Mouse (Mus musculus): ENCODE results near the gene Hcfc1.

Hcfc1 gene

GRCm38 (mm10) chrX:73966248-73967176 is at the start of gene Hcfc1:
Gene Hcfc1 (minus strand): TSS chrX:73966357.
- in situ Hi-C loops (cut with MboI, MseI): no loop called here

DNA sequence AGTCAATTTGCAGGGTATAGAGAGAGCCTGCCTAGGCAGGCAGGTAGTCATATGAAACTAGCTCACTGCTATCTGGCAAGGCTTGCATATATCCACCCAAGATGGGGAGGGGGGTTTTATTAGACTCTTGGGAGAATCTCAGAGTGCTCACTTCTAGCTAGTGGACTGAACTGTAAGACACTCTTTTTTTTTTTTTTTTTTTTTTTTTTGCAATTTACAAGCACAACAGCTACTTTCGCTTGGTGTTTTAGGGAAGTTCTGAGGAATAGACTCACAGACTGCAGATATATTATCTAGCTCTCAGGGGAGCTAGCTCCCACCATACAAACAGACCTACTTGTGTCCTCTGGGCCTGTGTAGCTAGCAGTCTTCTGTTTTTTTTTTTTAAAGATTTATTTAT is 48.4 kb upstream of the Hcfc1 start:
- in situ Hi-C loops (cut with MboI, MseI): no loop called here

DNA sequence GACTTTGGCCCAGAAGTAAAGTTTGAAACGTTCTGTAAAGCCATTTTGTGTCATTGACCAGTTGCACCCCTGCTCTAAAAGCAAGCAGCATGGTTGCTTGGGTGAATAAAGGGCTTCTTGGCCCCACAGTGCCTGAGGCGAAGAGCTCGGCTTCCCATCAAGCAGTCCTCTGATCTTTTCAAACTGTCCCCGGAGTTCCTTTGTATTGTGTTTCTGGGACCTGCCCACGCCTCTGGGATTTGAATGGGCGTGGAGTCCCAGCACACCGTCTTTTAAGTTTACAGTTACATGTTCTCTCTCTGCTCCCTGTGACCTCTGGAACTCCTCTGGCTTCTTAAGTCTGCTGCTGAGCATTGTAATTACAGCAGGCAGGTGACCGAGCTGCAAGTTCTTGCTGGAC is 41.9 kb upstream of the Hcfc1 start:
- in situ Hi-C loops (cut with MboI, MseI): no loop called here

DNA sequence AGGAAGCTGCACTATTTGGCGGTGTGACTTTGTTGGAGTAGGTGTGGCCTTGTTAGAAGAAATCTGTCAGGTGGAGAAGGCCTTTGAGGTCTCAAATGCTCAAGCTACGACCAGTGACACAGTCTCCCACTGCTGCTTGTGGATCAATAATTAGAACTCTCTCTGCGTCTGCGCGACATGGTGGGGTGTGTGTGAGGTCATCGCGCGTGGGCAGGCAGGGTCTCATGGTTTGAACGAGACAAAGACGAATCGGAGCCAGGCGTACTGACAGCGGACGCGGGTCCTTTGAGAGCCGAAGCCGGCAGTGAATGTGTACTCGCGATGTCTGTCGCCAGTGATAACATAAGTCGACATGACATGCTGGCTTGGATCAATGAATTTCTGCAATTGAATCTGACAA is 40.2 kb upstream of the Hcfc1 start:
- in situ Hi-C loops (cut with MboI, MseI): no loop called here

DNA sequence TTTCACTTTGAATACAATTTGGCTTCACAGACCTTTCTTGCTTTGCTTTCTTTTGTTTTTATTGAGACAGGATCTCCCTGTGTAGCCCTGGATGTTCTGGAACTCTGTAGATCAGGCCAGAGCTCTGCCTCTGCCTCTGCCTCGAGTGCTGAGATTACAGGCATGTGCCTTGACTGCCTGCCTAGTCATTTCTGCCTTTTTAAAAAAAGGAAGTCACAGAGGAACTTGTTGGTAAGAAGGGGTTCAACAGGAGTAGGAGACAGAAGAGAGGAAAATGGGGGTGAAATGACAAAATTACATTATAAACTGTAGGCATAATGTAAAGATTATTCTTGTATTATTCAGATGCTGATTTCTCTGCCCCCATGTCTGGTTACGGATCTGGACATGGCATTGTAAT is 37.5 kb upstream of the Hcfc1 start:
- in situ Hi-C loops (cut with MboI, MseI): no loop called here

DNA sequence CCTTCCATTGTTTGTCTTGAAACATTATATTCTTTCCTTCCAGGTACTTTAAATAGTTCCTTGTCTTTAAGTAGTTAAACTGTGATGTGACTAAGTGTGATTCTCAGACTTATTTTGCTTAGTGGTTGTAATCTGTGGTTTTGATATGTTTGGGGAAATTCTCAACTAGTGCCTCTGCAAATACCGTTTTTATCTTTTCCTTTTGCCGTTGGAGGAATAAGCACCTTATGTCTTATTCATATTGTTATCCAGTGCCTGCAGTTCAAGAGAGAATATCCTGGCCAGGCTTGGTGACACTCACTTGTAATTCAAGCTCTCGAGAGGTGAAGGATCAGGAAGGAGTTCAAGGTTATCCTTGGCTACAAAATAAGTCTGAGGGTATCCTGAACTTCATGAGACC is 34.9 kb upstream of the Hcfc1 start:
- in situ Hi-C loops (cut with MboI, MseI): no loop called here

GRCm38 (mm10) chrX:73998911-73999869 is 33.0 kb upstream of the Hcfc1 start:
- in situ Hi-C loops (cut with MboI, MseI): no loop called here

DNA sequence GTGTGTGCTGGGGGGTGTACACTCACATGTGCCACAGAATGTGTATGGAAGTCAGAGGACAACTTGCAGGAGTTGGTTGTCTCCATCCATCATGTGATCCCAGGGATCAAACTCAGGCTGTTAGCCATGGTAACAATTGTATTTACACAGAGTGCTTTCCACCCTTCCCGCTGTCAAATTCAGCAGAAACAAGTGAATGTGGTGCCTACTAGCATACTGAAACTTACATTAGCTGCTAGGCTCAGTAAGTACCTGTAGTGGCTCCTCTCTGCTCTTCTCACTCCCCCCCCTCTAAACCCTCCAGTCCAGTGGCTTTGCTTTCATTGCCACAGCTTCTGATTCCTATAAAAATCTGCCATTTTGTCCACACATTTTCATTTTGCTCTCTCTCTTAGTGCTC is 11.6 kb upstream of the Hcfc1 start:
- in situ Hi-C loops (cut with MboI, MseI): no loop called here

DNA sequence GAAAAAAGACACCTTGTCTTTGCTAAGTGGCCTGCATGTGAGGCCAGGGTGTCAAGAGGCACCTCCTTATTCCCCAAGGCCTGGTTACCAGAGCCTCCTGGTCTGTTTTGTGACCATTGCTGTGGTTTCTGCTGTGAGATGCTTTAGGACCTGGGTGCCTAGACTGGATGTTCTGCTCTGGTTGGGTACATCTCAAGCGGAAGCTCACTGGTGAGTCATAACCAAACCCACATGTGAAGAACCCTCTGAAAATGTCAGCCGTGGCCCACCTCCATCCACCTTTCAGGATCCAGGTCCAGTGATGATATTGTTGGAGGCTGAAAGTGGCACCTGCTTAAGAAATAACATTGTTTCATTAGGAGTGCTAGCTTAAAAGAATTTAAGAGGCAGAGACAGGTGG is 10.1 kb upstream of the Hcfc1 start:
- in situ Hi-C loops (cut with MboI, MseI): no loop called here

- in situ Hi-C loops (cut with MboI, MseI): no loop called here
Measured at GRCm38 (mm10) chrX:73972774-73973173, 6.6 kb upstream of the Hcfc1 start.

GRCm38 (mm10) chrX:73970781-73971180 is 4.6 kb upstream of the Hcfc1 start:
- in situ Hi-C loops (cut with MboI, MseI): no loop called here

DNA sequence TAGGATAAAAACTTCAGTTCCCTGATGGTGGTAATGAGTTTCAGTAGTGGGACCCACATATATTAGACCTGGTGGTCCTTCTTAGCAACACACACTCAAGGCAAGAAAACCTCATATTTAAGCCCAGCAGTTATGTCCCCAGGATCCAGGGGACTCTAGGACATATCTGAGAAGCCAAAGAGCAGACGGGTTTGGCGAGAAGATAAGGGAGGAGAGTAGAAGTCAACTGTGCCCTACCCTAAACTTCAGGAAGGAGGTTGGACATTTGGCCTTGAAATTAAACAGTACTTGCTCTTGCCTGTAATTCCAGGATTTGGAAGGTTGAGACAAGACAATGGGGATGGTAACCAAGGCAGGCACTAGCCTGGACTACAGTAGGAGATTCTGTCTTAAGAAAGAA is 3.6 kb upstream of the Hcfc1 start:
- in situ Hi-C loops (cut with MboI, MseI): no loop called here

DNA sequence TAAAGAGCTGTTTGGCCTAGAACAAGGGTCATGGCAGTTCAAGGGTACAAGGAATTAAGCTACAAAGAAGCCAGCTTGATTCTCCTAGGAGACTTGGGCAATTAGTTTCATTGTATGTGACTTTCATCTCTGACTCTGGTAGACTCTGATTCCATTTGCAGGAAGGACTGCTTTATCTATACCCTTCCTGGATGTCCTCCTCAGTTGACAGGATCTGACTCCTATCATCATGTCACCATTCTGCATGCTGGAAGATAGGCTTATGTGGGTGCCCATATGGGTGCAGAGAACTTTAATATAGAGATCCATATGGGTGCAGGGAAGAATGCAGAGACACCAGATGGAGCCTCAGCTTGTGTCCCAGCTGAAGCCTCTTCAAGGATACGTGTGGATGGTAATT is 3.0 kb upstream of the Hcfc1 start:
- in situ Hi-C loops (cut with MboI, MseI): no loop called here

DNA sequence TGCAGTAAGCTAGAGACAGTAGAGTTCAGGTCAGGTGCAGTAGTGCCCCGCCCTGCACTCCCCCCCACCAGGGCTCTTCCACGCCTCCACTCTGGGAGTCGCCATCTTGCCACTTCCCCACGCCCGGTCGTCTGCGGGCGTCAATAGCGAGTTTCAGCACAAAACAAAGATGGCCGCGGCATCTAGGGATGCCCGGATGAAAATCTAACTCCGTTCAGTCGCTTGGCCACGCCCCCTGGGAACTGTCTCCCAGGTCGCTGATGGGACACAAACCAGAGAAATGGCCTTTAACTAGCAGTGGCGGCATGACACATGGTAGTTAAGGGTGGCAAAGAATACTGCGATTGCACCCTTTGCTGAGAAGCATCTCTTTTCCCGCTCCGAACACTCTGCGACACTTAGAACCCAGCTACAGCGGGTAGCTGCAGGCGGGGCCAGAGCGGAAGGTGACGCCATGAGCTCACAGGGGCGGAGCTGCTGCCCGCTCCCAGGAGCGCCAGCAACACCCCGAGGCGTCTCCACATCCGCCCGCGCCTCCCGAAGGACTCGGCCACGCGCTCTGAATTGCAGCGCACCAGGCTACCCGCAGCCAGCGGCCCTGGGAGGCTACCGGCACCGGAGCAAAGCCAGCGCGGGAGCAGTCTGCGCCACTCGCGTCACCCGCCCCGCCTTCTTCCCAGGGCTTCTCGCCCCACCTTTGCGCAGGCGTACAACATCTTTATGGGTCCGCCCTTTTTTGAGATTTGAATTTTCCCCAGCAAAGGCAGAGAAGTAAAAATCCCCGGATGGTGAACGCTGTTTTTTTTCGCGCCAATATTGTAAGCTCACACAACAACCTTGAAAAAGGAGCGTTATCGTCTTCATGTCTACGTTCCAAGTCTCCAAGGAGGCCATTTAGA is 1.3 kb upstream of the Hcfc1 start:
- in situ Hi-C loops (cut with MboI, MseI): no loop called here

DNA sequence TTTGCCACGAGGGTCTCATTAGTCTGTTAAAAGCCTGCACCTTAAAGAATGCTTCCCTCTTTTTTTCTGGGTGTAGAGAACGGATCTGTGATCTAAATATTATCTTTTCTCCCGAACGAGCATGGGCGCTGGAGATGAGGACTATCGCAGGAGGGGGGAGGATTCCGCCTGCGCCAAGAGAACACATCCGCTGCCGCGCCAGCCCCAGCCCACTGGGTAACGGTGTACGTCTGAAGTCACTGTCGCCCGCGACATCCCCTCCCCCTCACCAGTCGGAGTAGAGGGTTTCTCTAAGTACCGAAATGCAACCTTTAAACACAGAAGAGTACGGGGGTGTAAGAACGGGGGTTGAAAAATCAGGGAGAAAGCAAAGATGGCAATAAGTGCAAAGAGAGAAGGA is 850 bp downstream of the Hcfc1 start:
- in situ Hi-C loops (cut with MboI, MseI): no loop called here

GRCm38 (mm10) chrX:73964363-73964762 is 1.8 kb downstream of the Hcfc1 start:
- in situ Hi-C loops (cut with MboI, MseI): no loop called here

DNA sequence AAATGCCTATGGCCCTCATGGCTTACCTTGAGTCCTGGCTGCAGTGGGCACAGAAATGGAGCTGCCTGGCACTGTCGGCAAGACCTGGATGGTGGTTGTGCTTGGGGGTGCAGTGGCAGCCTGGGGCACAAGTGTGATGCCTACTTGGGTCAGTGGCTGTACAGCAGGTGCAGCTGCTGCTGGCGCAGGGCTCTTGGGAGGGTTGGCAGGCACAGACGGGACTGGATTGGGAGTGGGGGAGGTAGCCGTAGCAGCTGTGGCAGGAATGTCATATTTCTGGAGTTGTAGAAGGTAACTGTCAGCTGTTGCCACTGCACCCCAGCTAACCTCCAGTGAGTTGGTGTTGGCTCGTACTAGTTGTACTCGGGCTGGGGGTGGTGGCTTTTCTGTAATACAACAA is 11.2 kb downstream of the Hcfc1 start:
- in situ Hi-C loops (cut with MboI, MseI): no loop called here

DNA sequence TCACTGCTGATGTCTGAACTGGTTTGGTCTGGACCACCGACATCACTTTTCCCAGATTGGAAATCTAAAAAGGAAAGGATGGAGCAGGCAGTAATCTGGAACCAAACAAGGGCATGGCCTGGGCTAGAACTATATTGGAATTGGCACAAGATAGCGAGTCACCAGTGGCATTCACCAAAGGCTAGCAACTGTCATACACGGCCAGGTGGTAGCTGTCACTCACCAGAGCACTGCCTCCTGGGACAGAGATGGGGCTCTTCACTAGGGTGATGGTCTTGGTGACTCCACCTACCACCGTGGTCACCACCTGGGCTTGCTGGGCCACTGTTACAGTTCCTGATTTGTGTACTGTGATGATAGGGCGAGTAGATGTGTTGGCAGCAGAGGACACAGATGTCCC is 13.6 kb downstream of the Hcfc1 start:
- in situ Hi-C loops (cut with MboI, MseI): no loop called here

DNA sequence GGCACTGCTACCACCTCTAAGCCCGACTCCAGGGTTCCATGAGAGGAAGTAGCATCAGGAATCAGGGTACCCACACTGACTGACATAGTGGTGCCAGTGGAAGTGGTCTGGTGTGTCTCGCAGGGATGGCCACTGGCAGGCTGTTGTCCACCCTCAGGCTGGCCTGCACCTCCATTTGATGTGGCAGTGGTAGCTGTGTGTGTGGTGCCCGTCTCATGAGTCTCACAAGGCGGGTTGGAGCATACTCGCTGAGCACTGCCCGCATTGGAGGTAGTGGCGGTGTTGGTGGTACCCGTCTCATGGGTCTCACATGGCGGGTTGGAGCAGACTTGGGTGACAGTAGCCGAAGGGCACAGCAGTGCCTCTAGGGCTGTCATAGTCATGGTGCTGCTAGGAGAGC is 16.8 kb downstream of the Hcfc1 start:
- in situ Hi-C loops (cut with MboI, MseI): loop anchor here (5.0 kb wide), 1 partner anchor 157 kb away; no protein-coding TSS in a partner anchor

- in situ Hi-C loops (cut with MboI, MseI): loop anchor here (5.0 kb wide), 1 partner anchor 156 kb away; no protein-coding TSS in a partner anchor
Measured at GRCm38 (mm10) chrX:73948647-73949046, 17.5 kb downstream of the Hcfc1 start.

- in situ Hi-C loops (cut with MboI, MseI): loop anchor here (5.0 kb wide), 1 partner anchor 155 kb away; no protein-coding TSS in a partner anchor
Measured at GRCm38 (mm10) chrX:73946896-73947295, 19.3 kb downstream of the Hcfc1 start.

All from regulatory T cell (primary cell).